Mouse (Mus musculus) heart, embryonic 10.5 days (tissue): ENCODE results near the gene Med16. TPM values are rescaled to one million over a fixed set of nuclear protein-coding genes. Genes with fewer than 3 reads are reported as not detected.

ENCODE experiments used
- DNase-seq: peaks from one replicate; pipeline ENCODE4 v3.0.0-alpha.2; 2017; ENCODE audit warnings: low spot score
- H3K27ac ChIP-seq: fragments of 300-500 bp; sonication (generic); 2 replicates; pipeline ENCODE4 v1.5.1; 2016; ENCODE audit warnings: mild to moderate bottlenecking
- H3K27me3 ChIP-seq: fragments of 300-500 bp; sonication (generic); 2 replicates; pipeline ENCODE4 v1.6.1; 2016; ENCODE audit warnings: mild to moderate bottlenecking; ENCODE audit not compliant: poor library complexity, insufficient read depth, severe bottlenecking
- H3K36me3 ChIP-seq: fragments of 300-500 bp; sonication (generic); 2 replicates; pipeline ENCODE4 v1.6.1; 2016; ENCODE audit warnings: mild to moderate bottlenecking, moderate library complexity
- H3K4me1 ChIP-seq: fragments of 300-500 bp; sonication (generic); 2 replicates; pipeline ENCODE4 v1.6.1; 2016; ENCODE audit warnings: mild to moderate bottlenecking
- H3K4me3 ChIP-seq: fragments of 300-500 bp; sonication (generic); 2 replicates; pipeline ENCODE4 v1.5.1; 2016; ENCODE audit warnings: mild to moderate bottlenecking, moderate library complexity
- H3K9me3 ChIP-seq: fragments of 300-500 bp; sonication (generic); 2 replicates; pipeline ENCODE4 v1.6.1; 2016; ENCODE audit warnings: mild to moderate bottlenecking, moderate library complexity
- WGBS: fragments of 180-500 bp; shearing (Covaris S2); methylation state at CpG from one replicate; pipeline ENCODE4 v1.1.7; 2016; 5-methylcytosine and 5-hydroxymethylcytosine counted together
- polyA plus RNA-seq: library from polyadenylated mRNA; unstranded; fragments of >200 nt; fragmentation: Nextera tagmentation; extraction: Ambion mirVana; gene quantifications from 2 replicates; pipeline ENCODE4 v1.2.1, GENCODE M21; 2016

Gene Med16
- polyA plus RNA-seq, 1 experiment from 2014 or later: 51.9 TPM

DNA sequence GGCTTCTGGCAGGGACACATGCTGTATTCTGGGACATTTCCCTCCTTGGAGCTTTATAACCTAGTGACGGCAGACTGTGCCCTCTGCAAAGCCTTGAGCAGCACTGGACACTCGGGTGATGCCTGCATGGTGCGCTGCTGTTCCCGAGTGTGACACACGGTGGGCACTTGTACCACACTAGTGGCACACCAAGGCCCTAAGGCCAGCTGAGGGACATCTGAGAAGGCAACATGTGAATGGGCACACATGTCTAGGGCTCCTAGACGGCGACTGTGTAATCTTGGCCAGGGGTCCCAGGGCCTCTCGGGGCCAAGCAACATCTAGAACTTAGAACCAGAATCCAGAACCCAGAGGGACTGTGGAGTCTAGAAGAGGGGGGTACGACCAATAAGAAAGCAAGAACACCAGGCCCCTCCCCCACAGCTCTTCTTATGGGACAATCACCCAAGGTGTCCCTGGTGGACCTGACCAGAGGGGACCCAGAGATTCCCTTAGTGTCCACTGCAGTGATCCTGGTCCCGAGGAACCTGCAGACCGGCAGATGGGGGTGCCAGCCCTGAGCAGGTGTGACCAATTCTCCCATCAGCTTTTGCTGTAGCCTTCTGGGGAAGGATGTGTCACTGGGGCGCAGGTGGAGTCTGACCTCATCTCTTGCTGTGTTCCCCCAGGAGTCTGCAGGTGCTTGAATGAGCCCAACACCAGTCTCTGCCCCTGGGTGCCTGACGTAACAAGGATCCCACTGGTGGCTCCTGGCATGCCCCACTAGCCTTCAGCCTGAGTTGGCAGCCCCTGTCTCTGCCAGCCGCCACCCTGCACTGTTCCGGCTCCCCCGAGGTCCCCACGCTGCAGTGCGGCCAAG lies 21.5 kb upstream of the Med16 start:
- H3K27me3 ChIP-seq: no peaks in the 10 kb centered on the region
- DNase-seq: no peak
- 89% methylated on average over 18 of the region's 18 CpGs for WGBS
- peak overlapping the region; percentile 99 for H3K27ac ChIP-seq
- peaks cover 83% of the 10 kb centered on the region for H3K4me1 ChIP-seq
- H3K36me3 ChIP-seq: peaks cover 49% of the 10 kb centered on the region
- peak overlapping the region; percentile 99 for H3K4me3 ChIP-seq
- no peaks in the 10 kb centered on the region for H3K9me3 ChIP-seq

DNA sequence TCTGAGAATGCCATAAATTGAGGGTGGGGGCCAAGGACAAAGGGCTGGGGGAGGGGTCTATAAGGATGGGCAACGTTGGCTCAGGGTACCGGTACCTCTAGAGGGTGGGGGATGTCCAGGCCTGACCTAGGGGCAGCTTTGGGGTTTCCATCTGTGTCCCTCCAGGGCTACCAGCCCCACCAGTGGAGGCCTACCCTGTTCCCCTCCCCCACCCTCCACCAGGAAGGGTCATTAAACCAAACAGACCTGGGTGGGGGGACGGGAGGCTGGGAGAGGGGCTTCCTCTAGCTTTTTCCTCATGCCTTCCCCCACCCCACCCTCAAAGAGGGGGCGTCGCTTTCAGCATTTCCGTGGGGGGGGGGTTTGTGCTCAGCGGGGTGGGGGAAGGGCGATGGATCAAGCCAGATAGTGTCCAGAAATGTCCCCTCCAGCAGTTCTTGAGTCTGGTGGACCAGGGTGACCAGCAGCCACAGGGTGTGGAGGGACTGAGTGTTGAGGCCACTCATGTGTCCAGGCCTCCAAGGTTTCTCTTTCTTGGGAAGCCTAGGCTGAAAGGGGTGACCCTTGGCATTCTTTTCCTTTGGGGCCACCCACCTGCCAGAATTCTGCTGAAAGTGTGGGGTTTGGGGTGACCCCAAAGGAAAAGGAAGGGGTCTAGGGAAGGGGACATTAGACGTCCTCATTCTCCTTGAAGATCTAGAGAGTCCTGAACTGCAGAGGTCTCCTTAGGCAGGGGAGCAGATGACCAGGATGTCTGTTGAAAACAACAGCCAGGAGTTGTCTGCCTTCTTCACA lies 20.4 kb upstream of the Med16 start:
- H3K4me1 ChIP-seq: peaks cover 74% of the 10 kb centered on the region
- DNase-seq: no peak
- WGBS: 14% methylated on average over 9 of the region's 9 CpGs

DNA sequence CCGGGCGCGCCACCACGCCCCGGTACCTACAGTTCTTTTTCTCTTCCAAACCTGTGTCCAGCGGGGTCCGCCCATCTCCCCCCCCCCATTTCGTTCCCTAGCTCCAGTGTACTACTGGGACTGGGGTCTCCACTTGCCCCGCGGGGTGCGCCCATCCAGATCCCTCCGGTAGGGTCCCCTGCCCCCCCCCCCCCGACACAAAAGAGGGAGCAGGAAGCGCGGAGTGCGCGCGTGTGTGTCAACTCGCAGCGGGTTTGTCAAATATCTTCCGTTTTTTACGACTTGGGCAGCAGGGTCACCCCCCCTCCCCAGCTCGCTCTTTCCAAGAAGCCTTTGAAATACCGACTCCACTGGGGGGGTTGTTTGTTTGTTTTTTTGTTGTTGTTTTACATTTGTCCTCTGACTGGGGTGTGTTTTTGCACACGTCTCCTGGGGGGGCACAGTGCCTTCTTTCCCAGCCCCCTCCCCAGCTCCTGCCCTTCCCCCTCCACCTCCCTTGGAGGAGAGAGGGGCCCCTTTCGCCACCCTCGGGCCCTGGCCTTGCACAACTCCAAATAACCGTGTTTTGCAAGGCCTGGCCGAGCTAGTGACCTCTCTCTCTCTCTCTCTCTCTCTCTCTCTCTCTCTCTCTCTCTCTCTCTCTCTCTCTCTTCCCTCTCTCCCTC lies 19.4 kb upstream of the Med16 start:
- H3K4me3 ChIP-seq: peak overlapping the region; percentile 99
- peaks cover 11% of the 10 kb centered on the region for H3K27me3 ChIP-seq
- H3K36me3 ChIP-seq: peaks cover 30% of the 10 kb centered on the region
- H3K27ac ChIP-seq: peak overlapping the region; percentile 99
- WGBS: under 1% methylated on average over 29 of the region's 29 CpGs
- H3K4me1 ChIP-seq: peaks cover 65% of the 10 kb centered on the region
- H3K9me3 ChIP-seq: no peaks in the 10 kb centered on the region
- no peak for DNase-seq

More for the DNA sequence above, 20.4 kb upstream of the Med16 start:
- Histone ChIP-seq H3K4me3 (peak overlapping the region; percentile 99), H3K36me3 (peaks cover 39% of the 10 kb centered on the region), H3K9me3 (no peaks in the 10 kb centered on the region), H3K27me3 (peaks cover 1% of the 10 kb centered on the region), H3K27ac (peak overlapping the region; percentile 99)

DNA sequence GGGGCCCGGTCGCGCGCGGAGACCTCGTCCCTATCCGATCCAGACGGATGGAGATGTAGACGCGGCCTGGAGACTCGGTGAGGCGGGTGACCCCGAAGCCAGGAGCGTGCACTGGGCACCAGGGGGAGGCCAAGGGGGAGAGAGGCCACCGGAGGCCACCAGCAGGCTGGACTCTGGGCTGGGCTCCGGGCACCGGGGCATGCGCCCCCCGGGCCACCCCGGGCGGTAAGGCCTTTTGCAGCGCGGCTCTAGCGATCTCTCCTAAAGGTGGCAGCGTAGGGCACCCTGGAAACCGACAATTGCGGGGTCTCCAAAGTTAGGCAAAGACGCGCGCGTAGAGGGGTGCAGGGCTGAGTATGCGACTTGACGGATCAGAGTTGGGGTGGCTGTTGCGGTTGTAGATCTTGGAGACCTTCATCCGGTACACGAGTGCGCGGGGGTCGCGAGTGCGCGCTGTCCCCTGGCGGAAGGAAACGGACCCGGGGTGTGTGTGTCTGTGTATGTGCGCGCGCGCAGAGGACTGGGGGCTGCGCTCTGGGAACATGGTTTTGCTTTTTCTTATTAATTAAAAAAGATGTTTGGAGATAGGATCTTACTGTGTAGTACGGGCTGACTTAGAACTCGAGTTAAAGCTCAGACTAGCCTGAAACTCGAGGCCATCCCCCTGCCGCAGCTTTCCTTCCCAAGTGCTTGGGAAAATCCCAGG lies 18.8 kb upstream of the Med16 start:
- Histone ChIP-seq H3K27ac (peak overlapping the region; percentile 99), H3K4me1 (peaks cover 58% of the 10 kb centered on the region), H3K36me3 (peaks cover 23% of the 10 kb centered on the region), H3K9me3 (no peaks in the 10 kb centered on the region), H3K27me3 (peaks cover 18% of the 10 kb centered on the region), H3K4me3 (peak overlapping the region; percentile 99)
- WGBS: 0% methylated on average over 54 of the region's 54 CpGs
- peak; percentile 86 for DNase-seq

DNA sequence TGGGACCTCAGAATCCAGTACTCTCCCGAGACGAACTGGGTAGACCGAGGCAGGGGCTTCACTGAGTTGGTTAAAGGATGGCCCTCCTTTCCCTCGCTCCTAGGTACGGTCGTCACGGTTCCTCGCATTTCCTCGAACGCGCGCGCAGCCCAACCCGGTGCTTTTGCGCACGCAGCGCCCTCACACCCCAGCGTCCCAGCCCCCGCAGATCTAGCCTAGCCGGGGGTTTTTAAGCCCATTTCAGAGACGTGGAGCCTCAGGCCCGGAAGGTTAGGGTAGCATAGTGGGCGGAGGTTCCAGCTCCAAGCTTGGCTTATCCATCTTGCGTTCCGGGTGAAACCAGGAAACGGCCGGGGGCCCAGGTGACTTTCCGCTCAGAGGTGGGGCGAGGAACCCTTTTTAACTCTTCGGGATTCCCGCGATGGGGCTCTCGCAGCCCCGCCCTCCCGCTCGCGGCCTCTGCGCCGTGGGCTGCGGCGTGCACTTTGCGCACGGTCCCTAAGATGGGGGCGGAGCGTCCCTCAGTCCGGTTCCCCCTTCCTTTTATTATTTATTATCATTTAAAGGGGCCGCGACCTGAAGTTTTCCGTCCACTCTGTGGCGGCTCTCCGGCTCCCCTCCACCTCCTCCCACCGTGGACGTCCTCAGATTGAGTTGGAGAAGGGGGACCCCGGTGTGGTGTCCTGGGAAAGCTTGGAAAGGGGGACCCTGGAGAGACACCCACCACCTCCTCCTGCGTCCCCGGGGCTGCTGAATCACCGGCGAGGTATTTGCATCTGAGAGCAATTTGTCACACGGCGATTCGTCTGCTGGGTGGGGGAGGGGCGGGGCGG lies 18.0 kb upstream of the Med16 start, which contains the start of gene Arid3a:
Gene Arid3a, plus strand, starts transcription at position 553 of the 833 bp plus-strand sequence.
- under 1% methylated on average over 63 of the region's 63 CpGs for WGBS
- Histone ChIP-seq H3K9me3 (no peaks in the 10 kb centered on the region), H3K4me3 (peak within 1 kb of the TSS; percentile 99), H3K4me1 (peaks cover 52% of the 10 kb centered on the region), H3K27ac (peak within 1 kb of the TSS; percentile 99), H3K36me3 (peaks cover 15% of the 10 kb centered on the region), H3K27me3 (peaks cover 25% of the 10 kb centered on the region)
- DNase-seq: peak; percentile 95

DNA sequence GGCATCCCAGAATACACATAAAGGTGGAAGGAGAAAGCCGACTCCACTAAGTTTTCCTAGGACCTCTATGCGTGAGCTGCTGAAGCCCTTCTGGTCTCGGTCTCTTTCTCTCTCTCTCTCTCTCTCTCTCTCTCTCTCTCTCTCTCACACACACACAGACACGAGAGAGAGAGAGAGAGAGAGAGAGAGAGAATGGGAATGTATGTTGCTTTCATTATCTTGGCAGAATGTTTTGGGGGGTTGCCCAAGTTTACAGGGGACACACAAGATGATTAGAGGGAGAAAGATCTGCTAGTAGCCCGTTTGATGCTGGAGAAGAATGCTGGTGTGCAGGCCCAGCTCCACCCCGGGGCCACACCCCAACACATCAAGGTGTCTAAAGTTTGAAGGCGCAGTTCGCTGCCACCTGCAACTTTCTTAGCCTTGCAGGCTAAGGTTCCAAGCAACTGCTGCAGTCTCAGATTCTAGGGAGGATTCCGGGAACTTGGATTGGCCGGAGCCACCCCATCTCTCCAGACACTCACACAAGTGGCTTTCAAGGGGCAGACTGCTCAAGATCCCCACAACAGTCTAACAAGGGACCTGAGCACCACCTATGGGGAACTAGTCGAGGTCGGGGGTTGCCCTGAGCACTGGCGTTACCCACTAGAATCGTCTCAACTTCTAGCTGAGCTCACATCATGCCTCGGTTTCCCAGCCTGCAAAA lies 17.2 kb upstream of the Med16 start:
- no peaks in the 10 kb centered on the region for H3K9me3 ChIP-seq
- H3K27me3 ChIP-seq: peaks cover 33% of the 10 kb centered on the region
- peaks cover 7% of the 10 kb centered on the region for H3K36me3 ChIP-seq
- peak overlapping the region; percentile 99 for H3K27ac ChIP-seq
- H3K4me1 ChIP-seq: peaks cover 52% of the 10 kb centered on the region
- peak overlapping the region; percentile 99 for H3K4me3 ChIP-seq
- WGBS: 8% methylated on average over 15 of the region's 15 CpGs
- no peak for DNase-seq

DNA sequence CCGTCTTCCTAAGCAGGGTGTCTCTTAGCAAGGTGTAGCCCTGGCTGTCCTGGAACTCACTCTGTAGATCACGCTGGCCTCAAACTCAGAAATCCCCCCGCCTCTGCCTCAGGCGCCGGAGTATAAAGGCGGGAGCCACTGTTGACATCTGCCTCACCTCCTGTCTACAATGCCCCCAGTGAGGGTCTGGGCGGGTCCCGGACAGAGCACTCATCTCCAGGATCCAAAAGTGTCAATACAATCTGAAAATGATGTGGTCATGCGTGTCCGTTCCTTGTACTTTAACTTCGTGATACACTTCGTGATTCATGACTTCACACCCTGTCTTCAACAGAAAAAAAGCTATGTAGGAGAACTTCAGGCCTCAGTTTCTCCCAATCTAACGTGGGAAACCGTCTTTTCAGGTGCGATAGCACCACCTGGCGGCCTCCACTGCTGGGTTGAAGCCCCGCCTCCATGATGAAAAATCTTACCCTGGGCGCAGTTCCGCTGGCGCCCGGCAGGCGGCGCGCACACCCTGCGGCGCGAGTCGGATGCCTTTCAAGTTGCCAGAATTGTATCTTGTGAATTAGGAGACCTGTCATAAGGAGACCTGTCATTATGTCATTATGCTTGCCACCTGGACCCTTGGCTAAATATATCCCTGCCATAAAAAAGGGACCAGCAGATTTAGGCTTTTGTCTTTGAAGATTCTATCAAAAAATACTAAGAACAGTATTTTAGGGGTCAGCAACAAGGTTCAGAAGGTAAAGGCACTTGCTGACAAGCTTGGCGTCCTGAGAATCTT lies 16.5 kb upstream of the Med16 start:
- peak overlapping the region; percentile 99; the same call in 1 of the 2 replicates for H3K4me3 ChIP-seq
- no peaks in the 10 kb centered on the region for H3K36me3 ChIP-seq
- peaks cover 52% of the 10 kb centered on the region for H3K4me1 ChIP-seq
- H3K27ac ChIP-seq: no peak overlapping the region; the same call in 1 of the 2 replicates
- DNase-seq: peak; percentile 94
- 12% methylated on average over 29 of the region's 29 CpGs for WGBS
- peaks cover 40% of the 10 kb centered on the region for H3K27me3 ChIP-seq
- no peaks in the 10 kb centered on the region for H3K9me3 ChIP-seq

DNA sequence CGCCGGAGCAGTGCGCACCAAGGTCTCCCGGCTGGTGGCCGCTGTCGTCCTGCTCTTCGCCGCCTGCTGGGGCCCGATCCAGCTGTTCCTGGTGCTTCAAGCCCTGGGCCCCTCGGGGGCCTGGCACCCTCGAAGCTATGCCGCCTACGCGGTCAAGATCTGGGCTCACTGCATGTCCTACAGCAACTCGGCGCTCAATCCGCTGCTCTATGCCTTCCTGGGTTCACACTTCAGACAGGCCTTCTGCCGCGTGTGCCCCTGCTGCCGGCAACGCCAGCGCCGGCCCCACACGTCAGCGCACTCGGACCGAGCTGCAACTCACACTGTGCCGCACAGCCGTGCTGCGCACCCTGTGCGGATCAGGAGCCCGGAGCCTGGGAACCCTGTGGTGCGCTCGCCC lies 12.8 kb upstream of the Med16 start:
- Histone ChIP-seq H3K36me3 (no peaks in the 10 kb centered on the region), H3K9me3 (no peaks in the 10 kb centered on the region), H3K4me3 (peak overlapping the region; percentile 56), H3K4me1 (peaks cover 62% of the 10 kb centered on the region), H3K27me3 (peaks cover 70% of the 10 kb centered on the region), H3K27ac (no peak overlapping the region)
- WGBS: under 1% methylated on average over 34 of the region's 34 CpGs
- DNase-seq: no peak

DNA sequence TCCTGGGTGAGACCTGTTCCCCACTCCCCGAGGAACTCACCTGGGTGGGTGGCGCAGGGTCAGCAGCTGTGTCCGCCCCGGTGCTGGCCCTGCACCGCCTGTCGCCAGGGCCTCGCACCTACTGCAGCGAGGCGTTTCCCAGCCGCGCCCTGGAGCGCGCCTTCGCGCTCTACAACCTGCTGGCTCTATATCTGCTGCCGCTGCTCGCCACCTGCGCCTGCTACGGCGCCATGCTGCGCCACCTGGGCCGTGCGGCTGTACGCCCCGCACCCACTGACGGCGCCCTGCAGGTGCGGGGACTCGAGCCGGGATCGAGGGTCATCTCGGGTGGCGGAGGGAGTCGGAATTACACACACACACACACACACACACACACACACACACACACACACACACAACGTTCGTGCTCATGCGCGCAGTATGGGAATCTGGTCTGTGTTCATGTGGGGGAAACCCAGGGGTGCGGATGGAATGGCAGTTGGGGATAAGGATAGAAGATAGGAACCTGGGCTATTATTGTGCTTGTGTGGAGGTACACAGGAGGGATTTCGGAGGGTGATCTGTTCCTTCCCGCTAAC lies 12.3 kb upstream of the Med16 start, which contains the start of gene R3hdm4:
Gene R3hdm4, minus strand, starts transcription at position 251 of the 578 bp plus-strand sequence.
- DNase-seq: no peak
- H3K4me1 ChIP-seq: peaks cover 62% of the 10 kb centered on the region
- peak within 1 kb of the TSS; percentile 56 for H3K4me3 ChIP-seq
- H3K27ac ChIP-seq: 0 out of 2 replicates have a peak within 1 kb of the TSS, but pooled peaks have one; percentile 22
- no peaks in the 10 kb centered on the region for H3K9me3 ChIP-seq
- H3K36me3 ChIP-seq: no peaks in the 10 kb centered on the region
- 5% methylated on average over 41 of the region's 41 CpGs for WGBS
- H3K27me3 ChIP-seq: peaks cover 70% of the 10 kb centered on the region
